Mouse (Mus musculus): Measurements from ENCODE around the gene Ier2. TPM values are rescaled to one million over a fixed set of nuclear protein-coding genes. Genes with fewer than 3 reads are reported as not detected.

The Ier2 gene
- polyA plus RNA-seq, 1 experiment from 2014 or later: 13.0 TPM

Other genes starting within 250 kb of the Ier2 start
- gene Trmt1, start 23.5 kb upstream of the Ier2 start, polyA plus RNA-seq (2015; fragmentation: Nextera tagmentation; extraction: Ambion mirVana): 59.0 and 68.1 TPM in 2 replicates
- 13.0 and 14.2 TPM in 2 replicates for gene Nacc1, start 25.0 kb upstream of the Ier2 start, polyA plus RNA-seq (2015; fragmentation: Nextera tagmentation; extraction: Ambion mirVana)
- gene Lyl1, start 38.6 kb upstream of the Ier2 start, polyA plus RNA-seq (2015; fragmentation: Nextera tagmentation; extraction: Ambion mirVana): 2.2 and 3.1 TPM in 2 replicates
- gene G430095P16Rik, start 60.2 kb upstream of the Ier2 start, polyA plus RNA-seq (2015; fragmentation: Nextera tagmentation; extraction: Ambion mirVana): 0.80 and 1.1 TPM in 2 replicates
- gene Nfix, start 137.5 kb upstream of the Ier2 start, polyA plus RNA-seq (2015; fragmentation: Nextera tagmentation; extraction: Ambion mirVana): 44.1 and 55.4 TPM in 2 replicates
- 11.7 and 12.4 TPM in 2 replicates for gene Dand5, start 160.0 kb upstream of the Ier2 start, polyA plus RNA-seq (2015; fragmentation: Nextera tagmentation; extraction: Ambion mirVana)
- 35.0 and 37.4 TPM in 2 replicates for gene Gadd45gip1, start 168.7 kb upstream of the Ier2 start, polyA plus RNA-seq (2015; fragmentation: Nextera tagmentation; extraction: Ambion mirVana)
- 80.7 and 85.6 TPM in 2 replicates for gene Rad23a, start 177.8 kb upstream of the Ier2 start, polyA plus RNA-seq (2015; fragmentation: Nextera tagmentation; extraction: Ambion mirVana)
- gene Calr, start 184.1 kb upstream of the Ier2 start, polyA plus RNA-seq (2015; fragmentation: Nextera tagmentation; extraction: Ambion mirVana): 662 and 691 TPM in 2 replicates
- gene Farsa, start 194.1 kb upstream of the Ier2 start, polyA plus RNA-seq (2015; fragmentation: Nextera tagmentation; extraction: Ambion mirVana): 108 and 113 TPM in 2 replicates
- 27.7 and 33.2 TPM in 2 replicates for gene Syce2, start 209.3 kb upstream of the Ier2 start, polyA plus RNA-seq (2015; fragmentation: Nextera tagmentation; extraction: Ambion mirVana)
- 33.4 and 36.9 TPM in 2 replicates for gene Gcdh, start 231.1 kb upstream of the Ier2 start, polyA plus RNA-seq (2015; fragmentation: Nextera tagmentation; extraction: Ambion mirVana)
- 0.28 and 0.98 TPM in 2 replicates for gene Klf1, start 239.1 kb upstream of the Ier2 start, polyA plus RNA-seq (2015; fragmentation: Nextera tagmentation; extraction: Ambion mirVana)
- 5.0 and 6.1 TPM in 2 replicates for gene Dnase2a, start 245.7 kb upstream of the Ier2 start, polyA plus RNA-seq (2015; fragmentation: Nextera tagmentation; extraction: Ambion mirVana)

Data from midbrain, embryonic 16.5 days (tissue).